Mouse (Mus musculus): ENCODE measurements around the gene Armh4.
A peak's percentile ranks its signal among the peaks of the same experiment; 100 is the strongest.
"Not testable (repeated sequence)": the region's sequence is repeated elsewhere in the genome, so short reads cannot be mapped to it uniquely, and the experiment has no call there.

Gene Armh4

DNA sequence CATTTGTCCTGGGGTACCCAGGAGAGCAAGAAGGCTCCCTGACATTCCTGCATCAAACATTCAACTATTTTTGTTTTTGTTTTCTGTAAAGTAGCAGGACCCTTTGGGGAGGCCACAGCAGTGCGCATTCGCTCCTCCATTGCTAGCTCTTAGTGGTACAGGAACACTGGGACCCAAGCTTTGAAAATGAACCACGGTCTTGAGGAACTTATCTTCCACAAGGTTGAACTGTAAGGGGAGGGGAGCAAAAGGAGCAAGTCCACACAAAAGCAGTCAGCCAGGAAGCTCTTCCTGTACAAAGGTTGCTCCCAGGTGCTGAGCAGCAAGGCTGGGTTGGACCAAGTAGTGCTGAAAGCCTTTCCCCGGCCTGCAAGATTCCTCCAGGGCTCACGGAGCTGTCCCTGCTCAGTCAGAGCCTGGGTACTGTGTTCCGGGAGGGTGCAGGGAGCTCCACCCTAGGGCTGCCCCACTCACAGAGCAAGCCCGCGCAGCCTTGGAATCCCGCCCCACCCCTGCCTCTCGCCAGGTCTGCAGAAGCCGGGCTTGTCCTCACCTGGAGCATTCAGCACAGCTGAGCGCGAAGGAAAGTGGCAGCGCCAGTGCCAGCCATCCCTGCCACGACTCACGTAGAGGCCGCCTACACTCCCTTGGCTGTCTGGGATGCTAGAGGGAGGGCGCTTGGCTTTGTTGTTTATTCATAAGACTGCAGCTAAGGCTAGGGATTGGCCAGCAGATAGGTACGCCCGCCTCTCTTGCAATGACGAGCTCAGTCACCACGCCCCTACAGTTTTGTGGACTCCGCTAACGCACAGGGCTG lies at the start of gene Armh4:
TSS of gene Armh4 (minus strand) at position 669 of the 817 bp plus-strand sequence.
- DNase-seq (ENCODE audit: low read depth, low spot score) = peak; percentile 27

DNA sequence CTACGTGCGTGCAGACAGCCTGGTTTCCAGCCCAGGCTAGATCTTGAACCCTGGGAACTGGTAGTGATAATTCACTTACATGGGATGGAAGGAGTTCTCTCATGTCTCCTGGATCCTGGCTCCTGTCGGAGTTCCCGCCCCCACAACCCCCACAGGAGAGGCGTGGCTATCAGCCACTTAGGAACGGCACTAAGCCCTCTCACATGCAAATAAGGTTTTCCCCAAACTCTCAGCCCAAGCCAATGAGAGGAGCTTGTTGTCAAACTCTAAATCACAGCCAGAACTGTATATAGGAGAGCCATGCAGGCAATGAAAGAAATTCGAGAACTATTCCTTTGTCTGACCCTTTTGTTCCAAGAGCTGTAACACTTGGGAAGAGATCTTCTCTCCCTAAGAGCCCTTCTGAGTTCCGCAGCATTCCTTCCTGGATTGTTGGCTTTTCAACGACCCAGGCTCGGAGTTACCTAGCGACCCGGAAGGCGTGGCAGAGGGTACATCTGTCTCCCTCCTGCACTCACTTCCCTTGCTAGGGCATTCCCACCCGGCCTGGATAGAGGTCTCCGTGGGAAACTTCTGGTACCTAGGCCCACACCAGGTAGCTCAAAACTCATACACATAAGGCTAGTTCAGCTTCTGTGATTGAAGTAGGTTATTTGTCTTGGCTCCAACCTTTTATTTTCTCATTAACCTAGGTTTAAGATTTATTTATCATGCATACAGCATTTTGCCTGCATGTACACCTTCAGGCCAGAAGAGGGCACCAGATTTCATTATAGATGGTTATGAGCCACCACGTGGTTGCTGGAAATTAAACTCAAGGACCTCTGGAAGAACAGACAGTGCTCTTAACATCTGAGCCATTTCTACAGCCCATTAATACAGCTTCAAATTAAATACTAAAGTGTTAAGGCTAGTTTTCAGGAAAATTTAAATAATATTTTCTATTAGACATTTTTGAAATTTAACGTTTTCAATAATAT lies 46.3 kb upstream of the Armh4 start:
- no peak for DNase-seq (ENCODE audit: low read depth, low spot score)

DNA sequence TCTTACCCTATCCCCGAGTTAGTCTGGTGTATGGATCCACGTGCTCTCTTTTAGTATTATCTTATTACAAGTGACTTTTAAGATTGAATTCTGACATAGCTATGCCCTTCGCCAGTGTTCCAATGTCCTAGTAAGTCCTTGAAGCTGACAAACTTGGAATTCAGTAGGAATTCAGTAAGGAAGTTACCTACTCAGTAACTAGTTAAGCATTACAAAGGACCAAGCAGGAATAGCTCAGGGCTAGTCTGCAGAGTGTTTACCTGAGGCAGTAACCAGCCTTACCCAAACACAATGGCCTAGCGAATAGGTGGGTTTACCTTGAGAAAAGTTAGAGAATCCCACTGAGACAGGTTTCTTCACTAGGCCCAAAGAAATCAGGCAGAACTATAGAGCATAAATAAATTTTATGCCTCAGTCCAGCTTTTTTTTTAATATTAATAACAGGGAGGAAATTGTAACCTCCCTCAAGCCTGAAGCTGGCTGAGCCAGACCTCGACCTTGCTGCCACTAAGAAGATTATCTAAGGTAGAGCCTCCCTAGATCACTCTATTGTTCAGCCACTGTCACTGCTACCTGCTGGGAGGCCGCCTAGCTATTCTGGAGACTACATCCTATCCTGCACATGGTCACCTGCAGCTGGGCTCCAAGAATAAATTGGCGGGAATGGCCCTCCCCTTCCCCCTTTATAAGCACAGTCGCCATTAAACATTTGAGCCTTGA lies 36.7 kb upstream of the Armh4 start:
- not testable (repeated sequence) for DNase-seq (ENCODE audit: low read depth, low spot score)

DNA sequence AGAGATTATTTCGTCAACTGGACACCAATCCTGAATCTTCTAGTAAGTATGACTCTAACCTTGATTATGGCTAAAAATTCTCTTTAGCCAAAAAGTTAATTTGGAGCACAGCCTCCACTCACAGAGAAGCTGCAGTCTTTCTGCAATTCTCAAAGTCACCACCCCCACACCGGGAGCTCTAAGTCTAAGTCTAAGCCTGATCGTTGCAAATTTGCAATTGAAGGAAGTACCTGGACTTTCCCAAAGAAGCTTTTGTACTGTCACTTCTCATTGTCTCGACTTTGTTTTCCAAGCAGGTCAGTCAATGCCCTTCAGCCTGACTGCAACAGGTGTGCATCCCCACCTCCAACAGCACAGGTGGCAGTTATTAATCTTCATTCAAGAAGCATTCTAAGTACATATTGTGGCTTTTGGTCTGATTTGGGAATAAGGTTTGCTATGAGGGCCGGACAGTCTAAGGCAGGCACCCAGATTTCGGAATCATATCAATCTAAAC lies 35.6 kb upstream of the Armh4 start:
- DNase-seq (ENCODE audit: low read depth, low spot score) = not testable (repeated sequence)

DNA sequence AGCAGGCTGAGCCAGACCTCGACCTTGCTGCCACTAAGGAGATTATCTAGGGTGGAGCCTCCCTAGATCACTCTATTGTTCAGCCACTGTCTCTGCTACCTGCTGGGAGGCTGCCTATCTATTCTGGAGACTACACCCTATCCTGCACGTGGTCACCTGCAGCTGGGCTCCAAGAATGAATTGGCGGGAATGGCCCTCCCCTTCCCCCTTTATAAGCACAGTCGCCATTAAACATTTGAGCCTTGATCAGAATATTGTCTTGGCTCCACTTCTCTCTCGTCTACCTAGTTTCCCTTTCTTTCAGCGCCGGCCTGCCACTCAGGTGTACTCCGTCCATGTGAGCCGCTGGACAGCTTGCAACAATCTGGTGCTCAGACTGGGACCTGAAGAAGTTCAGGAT lies 29.8 kb upstream of the Armh4 start:
- not testable (repeated sequence) for DNase-seq (ENCODE audit: low read depth, low spot score)

DNA sequence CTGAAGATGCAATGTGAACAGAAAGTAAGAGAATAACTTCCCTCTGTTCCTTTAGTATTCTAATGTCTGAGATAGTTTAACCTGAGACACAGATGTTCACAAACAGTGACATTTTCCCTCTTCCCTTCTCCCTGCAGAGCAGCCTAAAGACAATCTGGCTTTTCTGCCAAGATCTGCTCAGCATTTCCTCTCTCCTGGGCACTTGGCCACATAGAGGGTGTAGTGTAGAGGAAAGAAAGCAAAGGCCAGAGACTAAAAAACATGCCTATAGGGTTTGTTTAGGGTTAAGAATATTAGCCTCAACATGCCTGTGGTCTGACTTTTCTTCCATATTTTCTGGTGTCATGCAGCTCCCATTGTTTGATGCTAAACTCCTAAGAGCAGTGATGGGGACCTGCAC lies 21.9 kb upstream of the Armh4 start:
- not testable (repeated sequence) for DNase-seq (ENCODE audit: low read depth, low spot score)

DNA sequence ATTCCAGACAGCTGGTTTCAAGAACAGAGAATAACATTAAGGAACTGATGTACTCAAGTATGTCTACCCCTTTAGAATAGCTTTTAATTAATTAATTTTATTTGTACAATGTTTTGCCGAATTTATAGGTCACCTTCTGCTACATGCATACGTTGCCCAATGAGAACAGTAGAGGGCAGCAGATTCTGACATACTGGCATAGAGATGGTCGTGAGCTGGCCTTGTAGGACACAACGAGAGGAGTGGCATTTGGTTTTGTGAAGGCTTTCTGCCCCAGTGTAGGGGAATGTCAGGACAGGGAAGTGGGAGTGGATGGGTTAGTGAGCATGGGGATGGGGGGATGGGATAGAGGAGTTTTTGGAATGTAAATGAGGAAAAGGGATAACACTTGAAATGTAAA lies 18.3 kb upstream of the Armh4 start:
- DNase-seq (ENCODE audit: low read depth, low spot score) = no peak

DNA sequence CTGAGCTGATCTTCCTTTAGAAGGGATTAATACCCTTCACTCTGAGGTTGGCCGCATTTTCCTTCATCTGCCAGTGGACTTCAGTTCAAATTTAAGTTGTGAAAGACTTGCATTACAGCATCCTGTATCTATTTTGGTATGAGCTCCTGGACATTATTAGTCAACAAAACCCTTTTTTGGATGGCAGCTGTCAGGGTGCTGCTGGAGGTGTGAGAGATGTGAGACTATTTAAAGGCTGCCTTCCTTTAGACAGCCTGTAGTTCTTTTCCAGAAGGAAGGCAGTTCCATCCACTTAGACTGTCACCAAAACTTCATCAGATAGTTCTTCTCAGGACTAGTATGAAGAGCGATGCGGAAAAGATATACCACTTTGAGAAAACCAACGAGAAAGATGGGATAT lies 10.8 kb upstream of the Armh4 start:
- DNase-seq (ENCODE audit: low read depth, low spot score) = peak; percentile 3

DNA sequence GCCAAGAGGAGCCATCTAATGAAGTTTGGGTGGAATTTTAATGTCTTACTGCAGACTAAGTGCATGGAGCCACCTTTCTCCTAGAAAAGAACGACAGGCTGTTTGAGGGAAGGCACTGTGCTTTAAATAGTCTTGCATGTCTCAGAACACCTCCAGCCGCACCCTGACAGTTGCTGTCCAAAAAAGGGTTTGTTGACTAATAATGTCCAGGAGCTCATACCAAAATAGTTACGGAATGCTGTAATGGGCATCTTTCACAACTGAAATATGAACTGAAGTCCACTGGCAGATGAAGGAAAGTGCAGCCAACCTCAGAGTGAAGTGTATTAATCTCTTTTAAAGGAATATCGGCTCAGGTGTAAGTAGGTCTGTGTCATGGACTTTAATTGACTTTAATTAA lies 7.4 kb upstream of the Armh4 start:
- no peak for DNase-seq (ENCODE audit: low read depth, low spot score)

DNA sequence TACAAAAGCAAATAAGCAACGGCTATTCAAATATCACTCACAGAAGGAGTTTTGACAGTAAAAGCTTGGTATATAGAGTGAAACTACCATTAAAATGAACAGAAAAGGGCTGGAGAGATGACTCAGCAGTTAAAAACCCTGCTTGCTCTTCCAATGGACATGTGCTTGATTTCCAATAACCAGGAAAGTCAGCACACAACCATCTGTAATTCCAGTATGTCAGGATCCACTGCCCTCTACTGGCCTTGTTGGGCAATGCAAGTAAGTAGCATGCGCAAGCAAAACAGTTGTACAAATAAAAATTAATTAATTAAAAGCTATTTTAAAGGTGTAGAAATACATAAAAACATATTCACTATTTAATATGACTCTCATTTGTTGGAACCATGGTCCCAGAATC lies 2.6 kb upstream of the Armh4 start:
- peak; percentile 15 for DNase-seq (ENCODE audit: low read depth, low spot score)

DNA sequence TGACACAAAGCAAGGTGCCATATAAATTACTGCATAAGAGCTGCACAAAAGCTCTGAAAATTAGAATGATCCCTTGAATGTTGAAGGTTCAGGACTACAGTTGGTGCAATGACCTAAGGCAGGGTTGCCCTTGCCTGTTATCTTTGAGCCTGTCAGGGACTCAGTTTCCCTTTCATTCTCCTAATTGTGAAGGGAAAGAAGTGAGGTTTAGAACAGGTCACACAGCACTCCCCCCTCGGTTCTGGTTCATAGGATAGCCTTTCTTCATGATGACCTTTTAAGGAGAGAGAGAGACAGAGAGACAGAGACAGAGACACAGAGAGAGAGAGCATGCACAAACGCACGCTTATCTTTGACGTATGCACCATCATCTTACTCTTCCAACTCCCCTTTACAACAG lies 683 bp upstream of the Armh4 start:
- DNase-seq (ENCODE audit: low read depth, low spot score) = no peak

DNA sequence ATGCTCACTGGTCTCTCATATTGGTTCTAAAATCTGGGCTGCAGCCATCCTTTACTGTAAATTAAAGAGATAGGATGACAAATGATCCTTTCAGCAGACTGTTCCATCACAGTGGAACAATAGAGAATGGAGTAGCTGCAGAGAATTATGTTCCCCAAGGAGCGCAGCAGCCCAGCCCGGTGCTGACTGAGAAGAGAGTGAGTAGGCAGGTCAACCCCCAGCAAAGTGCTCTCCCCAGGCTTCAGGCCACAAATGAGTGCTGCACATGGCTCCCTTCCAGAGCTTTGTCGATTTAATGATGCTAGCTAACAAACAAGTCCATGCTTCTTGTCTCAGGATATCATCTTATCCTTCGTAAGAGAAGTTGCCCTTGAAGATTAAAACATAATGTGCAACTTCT lies 2.8 kb downstream of the Armh4 start:
- no peak for DNase-seq (ENCODE audit: low read depth, low spot score)

DNA sequence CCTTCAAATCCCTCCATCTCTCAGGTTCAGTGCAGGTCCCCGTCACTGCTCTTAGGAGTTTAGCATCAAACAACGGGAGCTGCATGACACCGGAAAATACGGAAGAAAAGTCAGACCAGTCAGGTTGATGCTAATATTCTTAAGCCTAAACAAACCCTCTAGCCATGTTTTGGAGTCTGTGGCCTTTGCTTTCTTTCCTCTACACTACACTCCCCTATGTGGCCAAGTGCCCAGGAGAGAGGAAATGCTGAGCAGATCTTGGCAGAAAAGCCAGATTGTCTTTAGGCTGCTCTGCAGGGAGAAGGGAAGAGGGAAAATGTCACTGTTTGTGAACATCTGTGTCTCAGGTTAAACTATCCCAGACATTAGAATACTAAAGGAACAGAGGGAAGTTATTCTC lies 5.6 kb downstream of the Armh4 start:
- DNase-seq (ENCODE audit: low read depth, low spot score) = not testable (repeated sequence)

DNA sequence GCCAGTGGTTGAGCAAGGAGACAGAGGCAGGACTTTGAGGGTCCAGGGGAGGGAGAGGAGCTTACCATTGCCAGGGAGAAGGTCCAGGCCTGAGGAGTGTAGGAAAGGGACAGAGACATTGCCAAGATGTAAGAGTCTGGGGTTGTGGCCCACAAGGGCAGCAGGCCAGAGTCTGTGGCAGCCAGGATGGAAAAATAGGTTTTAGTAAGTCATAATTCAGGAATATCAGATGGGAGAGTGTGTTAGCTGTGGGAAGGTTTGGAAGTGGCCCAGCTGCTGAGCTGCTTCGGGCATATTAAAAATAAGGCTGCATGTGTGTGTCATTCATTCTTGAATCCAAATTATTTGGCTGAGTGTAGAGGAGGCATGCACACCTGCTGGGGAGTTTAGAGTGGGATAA lies 11.4 kb downstream of the Armh4 start:
- no peak for DNase-seq (ENCODE audit: low read depth, low spot score)

DNA sequence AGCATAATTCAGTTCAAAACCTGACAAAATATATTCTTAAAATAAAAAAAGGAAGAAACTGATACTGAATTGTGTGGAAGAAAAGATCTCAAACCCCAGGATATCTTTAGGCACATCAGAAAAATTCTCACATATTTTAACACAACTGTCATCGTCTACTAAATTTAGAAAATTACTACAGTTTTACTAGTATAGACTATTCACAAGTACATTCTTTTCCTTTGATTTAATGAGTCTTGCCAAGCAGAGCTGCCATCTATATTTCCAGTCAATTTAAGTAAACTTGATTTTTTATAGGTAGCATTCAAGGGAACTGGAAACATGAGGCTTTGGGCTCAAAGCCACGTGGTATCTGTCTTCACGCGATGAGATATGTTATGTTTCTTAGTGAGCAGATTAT lies 16.6 kb downstream of the Armh4 start:
- DNase-seq (ENCODE audit: low read depth, low spot score) = no peak

DNA sequence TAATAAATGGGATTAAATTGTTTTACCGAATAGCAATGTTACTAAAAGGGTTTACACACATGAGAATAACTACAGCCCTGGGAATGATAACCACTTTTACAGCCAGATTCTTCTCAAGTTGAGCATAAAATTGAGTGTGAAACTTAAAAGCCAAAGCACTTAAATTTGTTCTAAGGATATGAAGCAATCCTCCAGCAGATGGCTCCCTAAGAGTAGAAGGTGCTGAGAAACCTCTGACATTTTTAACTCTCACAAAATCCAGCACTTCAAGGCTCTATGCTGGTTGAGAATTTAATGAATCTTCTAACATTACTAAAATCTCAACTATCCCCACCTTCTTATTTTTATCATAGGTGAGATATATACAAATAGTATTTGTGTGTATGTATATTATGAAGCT lies 27.3 kb downstream of the Armh4 start:
- DNase-seq (ENCODE audit: low read depth, low spot score) = no peak

DNA sequence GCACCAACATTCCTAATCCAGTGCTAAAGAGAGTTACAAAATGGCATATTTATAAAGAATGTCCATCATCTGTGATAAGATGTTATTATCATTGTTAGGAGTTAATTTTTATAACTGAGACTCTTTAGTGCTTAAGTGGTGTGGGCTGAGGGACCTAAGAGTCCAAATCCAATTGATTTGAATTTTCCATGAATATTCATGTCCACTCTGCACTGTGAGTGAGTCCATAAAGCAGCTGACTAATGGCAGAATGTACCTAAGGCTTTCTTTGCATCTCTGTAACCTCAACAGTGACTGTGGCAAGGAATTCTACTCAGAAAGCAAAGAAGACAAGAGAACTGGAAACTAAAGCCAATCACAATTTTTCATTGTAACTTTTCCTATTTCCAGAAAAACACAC lies 30.6 kb downstream of the Armh4 start:
- no peak for DNase-seq (ENCODE audit: low read depth, low spot score)

DNA sequence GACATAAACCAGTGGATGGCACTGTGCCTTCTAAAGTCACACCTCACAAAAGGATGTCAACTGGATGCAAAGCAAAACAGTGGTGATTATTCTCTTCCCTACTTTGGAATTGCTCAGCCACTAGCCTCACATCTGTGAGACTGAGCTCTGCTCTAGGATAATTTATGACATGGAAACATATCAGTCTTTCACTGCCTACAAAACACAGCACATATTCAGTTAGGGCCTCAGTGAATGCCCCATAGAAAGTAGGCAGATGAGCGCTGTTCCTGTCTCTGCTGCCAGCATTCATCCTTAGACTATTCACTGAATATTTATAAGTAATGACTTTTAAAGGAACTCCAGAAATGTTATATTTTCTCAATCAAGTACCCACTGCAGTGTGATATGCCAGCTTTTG lies 37.3 kb downstream of the Armh4 start:
- no peak for DNase-seq (ENCODE audit: low read depth, low spot score)

DNA sequence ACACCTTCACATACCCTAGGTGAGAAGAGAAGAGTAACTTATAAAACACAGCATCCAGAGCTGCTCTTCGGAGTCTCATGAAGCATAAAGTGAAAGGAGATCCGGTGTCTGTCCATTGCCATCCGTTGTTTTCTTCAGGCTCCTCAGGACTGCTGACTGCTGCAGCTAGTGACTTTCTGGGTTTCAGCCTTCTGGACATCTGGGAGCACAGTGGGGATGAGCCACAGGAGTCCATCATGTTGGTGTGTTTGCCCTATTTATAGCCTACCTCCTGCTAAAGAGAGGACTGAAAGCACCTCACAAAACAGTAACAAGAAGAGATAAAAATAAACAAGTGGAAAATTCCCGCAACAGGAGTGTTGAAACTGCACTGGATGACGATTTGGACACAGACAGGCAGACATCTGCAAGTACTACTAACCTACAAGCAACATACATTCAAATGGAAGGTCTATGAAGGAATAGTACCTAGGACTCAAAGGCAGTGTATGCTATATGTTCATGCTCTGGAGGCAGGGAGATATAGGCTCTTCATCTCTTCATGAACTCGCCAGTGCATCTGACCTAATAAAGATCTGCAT lies 39.1 kb downstream of the Armh4 start:
- DNase-seq (ENCODE audit: low read depth, low spot score) = no peak

DNA sequence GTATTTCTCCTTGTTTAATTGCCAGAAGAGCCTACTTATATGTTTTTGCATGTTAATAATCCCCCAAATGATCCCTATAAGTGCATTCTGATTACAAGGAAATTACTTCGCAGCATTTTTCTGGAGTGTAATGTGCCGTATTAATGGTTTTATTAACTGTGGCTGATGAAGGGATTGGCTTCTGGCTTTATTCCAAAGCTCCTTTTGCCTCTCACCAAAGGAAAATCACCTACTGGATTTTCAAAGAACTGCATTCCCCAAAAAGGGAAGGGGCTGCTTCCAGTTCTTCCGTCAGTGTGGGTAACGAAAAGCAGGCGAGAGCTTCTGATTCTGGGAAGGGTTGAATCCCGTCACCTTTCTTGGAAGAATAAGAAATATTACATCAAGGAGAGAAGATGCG lies 43.9 kb downstream of the Armh4 start:
- no peak for DNase-seq (ENCODE audit: low read depth, low spot score)

DNA sequence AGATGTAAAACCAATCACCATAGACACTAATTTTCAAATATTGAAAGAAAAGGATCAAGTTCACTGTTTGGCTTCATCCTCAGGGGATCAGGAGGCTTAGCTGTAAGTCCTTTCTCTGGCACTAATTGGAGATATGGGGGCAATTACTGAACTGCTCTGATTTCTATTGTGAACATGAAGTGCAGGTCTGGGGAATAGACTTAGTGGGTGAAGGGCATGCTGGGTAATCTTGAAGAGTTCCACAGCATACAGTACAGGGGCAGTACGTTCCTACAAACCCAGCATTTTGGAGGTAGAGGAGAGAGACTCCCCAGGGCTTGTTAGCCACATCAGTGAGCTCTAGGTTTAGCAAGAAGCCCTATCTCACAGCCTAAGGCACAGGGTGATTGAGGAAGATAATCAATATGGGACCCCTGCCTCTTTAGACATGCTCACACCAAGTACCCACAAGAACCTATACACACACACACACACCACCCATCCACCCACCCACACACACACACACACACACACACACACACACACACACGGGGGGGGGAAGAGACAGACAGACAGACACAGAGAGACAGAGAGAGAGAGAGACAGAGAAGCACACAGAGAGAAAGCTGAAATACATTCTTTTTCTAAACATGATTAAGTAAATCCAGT lies 44.6 kb downstream of the Armh4 start:
- DNase-seq (ENCODE audit: low read depth, low spot score) = no peak
